Mouse (Mus musculus) liver, embryonic 18 days (tissue): ENCODE data around the gene Rnf115. TPM values are rescaled to one million over a fixed set of nuclear protein-coding genes. Genes with fewer than 3 reads are reported as not detected.

Experiments used
- polyA plus RNA-seq: library from polyadenylated mRNA; depleted of rRNA; stranded (reverse); fragments of >200 nt; gene quantifications from 2 replicates; pipeline ENCODE4 v1.2.3, GENCODE M21; 2012; rRNA removed

Rnf115 gene
- polyA plus RNA-seq: 14.4 and 15.0 TPM in 2 replicates

GRCm38 (mm10) chr3:96727343-96727827, at the start of gene Rnf115, which contains the start of gene Polr3c:
Rnf115 (plus strand) TSS chr3:96727664.
Polr3c (minus strand) TSS chr3:96727628.

DNA sequence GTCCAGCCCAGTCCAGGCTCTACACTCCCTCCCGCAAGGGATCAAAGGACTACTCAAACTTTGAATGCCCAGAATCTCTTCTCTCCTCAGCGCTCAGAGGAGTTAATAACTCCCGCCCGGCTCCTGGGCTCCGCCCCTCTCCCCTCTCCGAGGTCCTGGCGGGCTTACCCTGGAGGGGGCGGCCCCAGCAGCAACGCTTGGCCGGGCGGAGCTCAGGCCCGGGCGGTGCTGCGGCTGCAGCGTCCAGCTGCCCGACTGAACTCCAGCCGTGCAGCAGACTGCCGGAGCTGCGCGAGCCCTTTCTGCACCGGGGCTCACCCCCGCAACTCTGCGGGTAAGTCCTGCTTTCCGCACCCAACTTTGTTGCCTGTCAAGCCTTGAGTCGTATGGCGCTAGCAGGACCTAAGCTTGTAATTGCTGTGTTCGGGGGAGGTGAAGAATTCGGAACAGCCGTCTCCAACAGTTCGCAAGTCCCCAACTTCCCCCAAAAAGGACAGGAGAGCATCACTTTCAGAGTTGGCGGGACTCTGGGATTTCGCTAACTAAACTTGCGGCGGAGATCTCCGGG, 31.2 kb upstream of the Rnf115 start, which contains the start of gene Pias3:
TSS of gene Pias3 (plus strand) at position 187 of the 568 bp plus-strand sequence.

GRCm38 (mm10) chr3:96707903-96708683, 19.4 kb upstream of the Rnf115 start, which contains the start of gene Nudt17:
Nudt17 (minus strand) TSS chr3:96708562.

GRCm38 (mm10) chr3:96828984-96829383, 101.5 kb downstream of the Rnf115 start, which contains the start of the genes Pdzk1 and Cd160:
Pdzk1 (plus strand) TSS chr3:96829284.
Cd160 (minus strand) TSS chr3:96829351.

Other genes with a start within 250 kb of the Rnf115 start
- gene Hfe2, start 202.5 kb upstream of the Rnf115 start, polyA plus RNA-seq: 40.3 and 47.5 TPM in 2 replicates
- gene Txnip, start 169.7 kb upstream of the Rnf115 start, polyA plus RNA-seq: 144 and 281 TPM in 2 replicates
- not detected in 2 replicates for gene Gm16253, start 150.7 kb upstream of the Rnf115 start, polyA plus RNA-seq
- gene Polr3gl, start 133.5 kb upstream of the Rnf115 start, polyA plus RNA-seq: 19.6 and 26.1 TPM in 2 replicates
- gene Ankrd34a, start 131.0 kb upstream of the Rnf115 start, polyA plus RNA-seq: 0.03 and 0.04 TPM in 2 replicates
- gene Lix1l, start 126.5 kb upstream of the Rnf115 start, polyA plus RNA-seq: 3.6 and 3.8 TPM in 2 replicates
- 18.6 and 20.5 TPM in 2 replicates for gene Rbm8a, start 97.7 kb upstream of the Rnf115 start, polyA plus RNA-seq
- 16.6 and 17.3 TPM in 2 replicates for gene Pex11b, start 92.3 kb upstream of the Rnf115 start, polyA plus RNA-seq
- 0.01 and 0.04 TPM in 2 replicates for gene Gm42957, start 92.2 kb upstream of the Rnf115 start, polyA plus RNA-seq
- gene Itga10, start 82.1 kb upstream of the Rnf115 start, polyA plus RNA-seq: 0.61 TPM in 2 replicates
- gene Ankrd35, start 57.5 kb upstream of the Rnf115 start, polyA plus RNA-seq: 0.34 and 0.50 TPM in 2 replicates
- 5.5 and 6.9 TPM in 2 replicates for gene Pias3, start 31.3 kb upstream of the Rnf115 start, polyA plus RNA-seq
- gene Nudt17, start 19.1 kb upstream of the Rnf115 start, polyA plus RNA-seq: 0.32 and 0.43 TPM in 2 replicates
- gene Polr3c, start within 50 bp of the Rnf115 start, polyA plus RNA-seq: 18.6 and 20.2 TPM in 2 replicates
- gene Pdzk1, start 101.6 kb downstream of the Rnf115 start, polyA plus RNA-seq: 32.2 and 37.5 TPM in 2 replicates
- 0.31 and 0.60 TPM in 2 replicates for gene Cd160, start 101.7 kb downstream of the Rnf115 start, polyA plus RNA-seq
- 2.7 and 3.2 TPM in 2 replicates for gene Gja5, start 177.0 kb downstream of the Rnf115 start, polyA plus RNA-seq
- 7.8 and 7.9 TPM in 2 replicates for gene Gpr89, start 177.7 kb downstream of the Rnf115 start, polyA plus RNA-seq
- gene Gja8, start 198.4 kb downstream of the Rnf115 start, polyA plus RNA-seq: not detected in 2 replicates